Mouse (Mus musculus): ENCODE results near the gene Fam102a. TPM values are rescaled to one million over a fixed set of nuclear protein-coding genes. Genes with fewer than 3 reads are reported as not detected.

The Fam102a gene
- polyA plus RNA-seq, 1 experiment from 2014 or later: 9.0 TPM

DNA sequence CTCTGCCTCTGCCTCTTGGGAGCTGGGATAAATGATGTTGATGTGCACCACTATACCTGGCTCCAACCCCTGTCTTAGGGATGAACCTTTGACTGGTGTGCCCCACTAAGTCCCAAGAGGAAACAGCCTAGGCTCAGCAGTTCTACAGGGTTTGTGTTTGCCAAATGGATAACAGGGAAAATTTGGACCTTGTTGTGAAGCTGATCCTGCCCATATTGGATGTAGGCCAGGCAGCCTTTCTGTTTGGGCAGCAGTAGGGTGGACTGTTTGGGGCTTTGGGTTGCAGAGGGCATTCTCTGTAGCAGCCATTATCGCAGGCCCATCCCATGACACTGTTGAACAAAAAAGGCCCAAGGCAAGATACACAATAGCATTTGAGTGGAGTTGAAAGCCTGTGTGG is 11.8 kb downstream of the Fam102a start:
- H3K27ac ChIP-seq (ENCODE audit: poor library complexity, severe bottlenecking): no peak overlapping the region
- H3K36me3 ChIP-seq: no peaks in the 10 kb centered on the region
- no peak overlapping the region for H3K4me3 ChIP-seq
- H3K4me2 ChIP-seq: no peak overlapping the region
- H3K9me3 ChIP-seq (replicated peaks): no peaks in the 10 kb centered on the region
- 94% methylated on average over 1 of the region's 1 CpGs for WGBS
- no peak overlapping the region for H3K9ac ChIP-seq
- peaks cover 45% of the 10 kb centered on the region for H3K4me1 ChIP-seq (replicated peaks)
- H3K27me3 ChIP-seq (replicated peaks): no peaks in the 10 kb centered on the region
- ATAC-seq (ENCODE audit: insufficient number of reproducible peaks, low FRiP score): no peak

DNA sequence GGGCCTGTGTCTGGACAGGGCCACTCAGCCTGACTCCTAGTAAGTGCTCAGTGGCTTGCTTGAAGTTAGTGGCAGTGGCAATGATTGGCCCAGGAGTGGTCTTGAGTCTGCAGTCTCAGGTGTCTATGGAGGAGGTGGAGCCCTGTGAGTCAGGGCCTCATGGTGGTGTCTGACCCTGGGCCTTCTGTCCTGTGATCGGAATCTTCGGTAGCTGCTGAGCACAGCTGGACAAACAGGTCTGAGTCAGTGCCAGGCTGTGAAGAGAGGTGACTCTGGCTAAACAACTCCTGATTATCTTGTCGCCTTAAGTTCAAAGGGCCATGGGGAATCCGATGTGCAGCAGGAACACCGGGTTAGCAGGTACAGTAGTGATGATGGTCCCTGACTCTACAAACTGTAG is 12.2 kb downstream of the Fam102a start:
- Histone ChIP-seq H3K4me1 (replicated peaks) (peaks cover 42% of the 10 kb centered on the region), H3K4me2 (no peak overlapping the region), H3K9me3 (replicated peaks) (no peaks in the 10 kb centered on the region), H3K27me3 (replicated peaks) (no peaks in the 10 kb centered on the region), H3K4me3 (no peak overlapping the region), H3K36me3 (no peaks in the 10 kb centered on the region), H3K9ac (no peak overlapping the region), H3K27ac (ENCODE audit: poor library complexity, severe bottlenecking) (no peak overlapping the region)
- WGBS: 79% methylated on average over 5 of the region's 5 CpGs
- 0 out of 2 replicates have a peak, but pooled peaks have one; percentile 36 for ATAC-seq (ENCODE audit: insufficient number of reproducible peaks, low FRiP score)

- no peak overlapping the region for H3K27ac ChIP-seq (ENCODE audit: poor library complexity, severe bottlenecking)
- ATAC-seq (ENCODE audit: insufficient number of reproducible peaks, low FRiP score): no peak; the same call in 1 of the 2 replicates
- H3K4me2 ChIP-seq: no peak overlapping the region
- no peaks in the 10 kb centered on the region for H3K36me3 ChIP-seq
- 83% methylated on average over 7 of the region's 7 CpGs for WGBS
- no peaks in the 10 kb centered on the region for H3K9me3 ChIP-seq (replicated peaks)
- no peaks in the 10 kb centered on the region for H3K27me3 ChIP-seq (replicated peaks)
- no peak overlapping the region for H3K9ac ChIP-seq
- H3K4me3 ChIP-seq: no peak overlapping the region
- H3K4me1 ChIP-seq (replicated peaks): peaks cover 35% of the 10 kb centered on the region
Observed at GRCm38 (mm10) chr2:32547964-32548739, 13.0 kb downstream of the Fam102a start.

- no peak overlapping the region for H3K4me2 ChIP-seq
- no peak overlapping the region for H3K9ac ChIP-seq
- ATAC-seq (ENCODE audit: insufficient number of reproducible peaks, low FRiP score): no peak
- H3K36me3 ChIP-seq: no peaks in the 10 kb centered on the region
- peaks cover 33% of the 10 kb centered on the region for H3K4me1 ChIP-seq (replicated peaks)
- no peak overlapping the region for H3K4me3 ChIP-seq
- no peak overlapping the region for H3K27ac ChIP-seq (ENCODE audit: poor library complexity, severe bottlenecking)
- WGBS: 88% methylated on average over 9 of the region's 9 CpGs
- H3K27me3 ChIP-seq (replicated peaks): no peaks in the 10 kb centered on the region
- no peaks in the 10 kb centered on the region for H3K9me3 ChIP-seq (replicated peaks)
Observed at GRCm38 (mm10) chr2:32549171-32549570, 14.0 kb downstream of the Fam102a start.

GRCm38 (mm10) chr2:32549764-32550163 is 14.6 kb downstream of the Fam102a start:
- Histone ChIP-seq H3K9ac (no peak overlapping the region), H3K4me2 (no peak overlapping the region), H3K4me1 (replicated peaks) (peaks cover 36% of the 10 kb centered on the region), H3K27ac (ENCODE audit: poor library complexity, severe bottlenecking) (no peak overlapping the region), H3K4me3 (no peak overlapping the region), H3K27me3 (replicated peaks) (no peaks in the 10 kb centered on the region), H3K36me3 (no peaks in the 10 kb centered on the region), H3K9me3 (replicated peaks) (no peaks in the 10 kb centered on the region)
- WGBS: 55% methylated on average over 6 of the region's 6 CpGs
- ATAC-seq (ENCODE audit: insufficient number of reproducible peaks, low FRiP score): no peak

DNA sequence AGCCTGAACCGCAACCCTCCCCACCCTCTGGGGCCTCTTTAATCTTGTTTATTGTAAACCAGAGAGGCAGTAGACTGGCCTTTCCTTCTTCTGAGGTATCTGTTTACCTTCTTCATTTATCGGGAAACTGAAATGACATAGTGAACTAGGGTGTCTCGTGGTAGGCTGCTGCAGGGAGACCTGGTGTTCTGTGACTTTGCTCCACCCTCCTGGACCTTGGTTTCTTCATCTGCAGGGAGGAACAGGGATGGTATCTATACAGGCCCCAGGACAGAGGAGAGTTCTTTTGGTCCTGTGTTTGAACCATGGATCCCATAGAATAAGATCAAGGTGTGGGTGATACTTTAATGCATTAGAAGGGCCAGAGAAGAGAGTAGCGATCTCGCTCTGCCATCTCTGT is 16.1 kb downstream of the Fam102a start:
- Histone ChIP-seq H3K9me3 (replicated peaks) (no peaks in the 10 kb centered on the region), H3K4me1 (replicated peaks) (peaks cover 48% of the 10 kb centered on the region), H3K36me3 (no peaks in the 10 kb centered on the region), H3K27ac (ENCODE audit: poor library complexity, severe bottlenecking) (no peak overlapping the region), H3K9ac (no peak overlapping the region), H3K4me3 (no peak overlapping the region), H3K27me3 (replicated peaks) (no peaks in the 10 kb centered on the region), H3K4me2 (no peak overlapping the region)
- no peak for ATAC-seq (ENCODE audit: insufficient number of reproducible peaks, low FRiP score)
- 81% methylated on average over 5 of the region's 5 CpGs for WGBS

DNA sequence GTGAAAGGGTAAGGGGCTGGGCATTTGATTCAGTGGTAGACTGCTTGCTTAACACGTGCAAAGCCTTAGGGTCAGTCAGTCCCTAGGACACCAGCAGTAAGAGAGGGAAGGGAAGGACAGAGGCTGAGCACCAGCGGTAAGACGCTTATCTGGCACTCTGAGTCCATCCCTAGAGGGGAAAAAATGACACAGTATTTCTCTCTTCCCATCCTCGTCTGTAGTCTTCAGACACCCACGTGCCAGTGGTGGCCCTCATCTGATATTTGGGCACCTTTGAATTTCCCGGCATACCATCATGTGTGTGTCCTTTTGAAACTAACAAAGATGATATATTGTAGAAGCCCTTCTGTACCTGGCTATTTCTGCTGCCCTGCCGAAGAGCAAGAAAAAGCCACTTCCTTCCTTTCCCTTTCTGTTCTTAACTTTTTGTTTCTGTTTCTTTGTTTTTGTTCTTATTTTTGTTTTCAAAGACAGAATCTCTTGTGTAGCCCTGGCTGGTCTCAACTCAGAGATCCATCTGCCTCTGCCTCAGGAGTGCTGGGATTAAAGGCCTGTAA is 18.5 kb downstream of the Fam102a start:
- H3K36me3 ChIP-seq: no peaks in the 10 kb centered on the region
- H3K4me2 ChIP-seq: no peak overlapping the region
- H3K9me3 ChIP-seq (replicated peaks): no peaks in the 10 kb centered on the region
- peaks cover 40% of the 10 kb centered on the region for H3K4me1 ChIP-seq (replicated peaks)
- ATAC-seq (ENCODE audit: insufficient number of reproducible peaks, low FRiP score): no peak
- 53% methylated on average over 7 of the region's 7 CpGs for WGBS
- H3K27me3 ChIP-seq (replicated peaks): no peaks in the 10 kb centered on the region
- H3K4me3 ChIP-seq: no peak overlapping the region
- no peak overlapping the region for H3K27ac ChIP-seq (ENCODE audit: poor library complexity, severe bottlenecking)
- H3K9ac ChIP-seq: no peak overlapping the region

GRCm38 (mm10) chr2:32555484-32555883 is 20.4 kb downstream of the Fam102a start:
- peaks cover 7% of the 10 kb centered on the region; the same call in 1 of the 2 replicates for H3K36me3 ChIP-seq
- H3K27me3 ChIP-seq (replicated peaks): no peaks in the 10 kb centered on the region
- peak overlapping the region; percentile 43 for H3K9ac ChIP-seq
- H3K9me3 ChIP-seq (replicated peaks): no peaks in the 10 kb centered on the region
- WGBS: 31% methylated on average over 4 of the region's 4 CpGs
- no peak for ATAC-seq (ENCODE audit: insufficient number of reproducible peaks, low FRiP score)
- H3K4me3 ChIP-seq: no peak overlapping the region
- 0 out of 2 replicates have a peak overlapping the region, but pooled peaks have one; percentile 10 for H3K27ac ChIP-seq (ENCODE audit: poor library complexity, severe bottlenecking)
- H3K4me2 ChIP-seq: no peak overlapping the region
- H3K4me1 ChIP-seq (replicated peaks): peaks cover 31% of the 10 kb centered on the region

DNA sequence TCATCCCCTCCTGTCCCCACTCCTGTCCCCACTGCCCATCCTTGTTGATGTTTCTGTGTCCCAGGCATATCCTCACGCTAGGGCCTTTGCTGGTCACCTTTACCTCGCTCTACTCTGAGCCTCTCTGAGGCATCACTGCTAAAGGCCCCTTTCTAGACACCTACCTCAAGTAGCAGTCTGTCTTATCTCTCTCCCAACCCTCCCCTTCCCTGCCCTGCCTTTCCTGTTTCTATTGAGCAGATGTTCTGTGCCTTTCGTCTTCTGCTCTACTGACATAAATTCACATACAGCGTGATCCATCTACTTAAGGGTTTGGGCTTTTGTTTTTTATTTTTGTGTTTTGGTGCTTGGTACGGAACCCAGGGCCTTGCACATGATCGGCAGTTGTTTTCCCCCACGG is 20.9 kb downstream of the Fam102a start:
- 60% methylated on average over 7 of the region's 7 CpGs for WGBS
- H3K4me3 ChIP-seq: no peak overlapping the region
- H3K27me3 ChIP-seq (replicated peaks): no peaks in the 10 kb centered on the region
- H3K36me3 ChIP-seq: peaks cover 7% of the 10 kb centered on the region; the same call in 1 of the 2 replicates
- no peaks in the 10 kb centered on the region for H3K9me3 ChIP-seq (replicated peaks)
- H3K9ac ChIP-seq: no peak overlapping the region; the same call in 1 of the 2 replicates
- ATAC-seq (ENCODE audit: insufficient number of reproducible peaks, low FRiP score): no peak
- H3K4me2 ChIP-seq: no peak overlapping the region
- peaks cover 26% of the 10 kb centered on the region for H3K4me1 ChIP-seq (replicated peaks)
- no peak overlapping the region for H3K27ac ChIP-seq (ENCODE audit: poor library complexity, severe bottlenecking)

DNA sequence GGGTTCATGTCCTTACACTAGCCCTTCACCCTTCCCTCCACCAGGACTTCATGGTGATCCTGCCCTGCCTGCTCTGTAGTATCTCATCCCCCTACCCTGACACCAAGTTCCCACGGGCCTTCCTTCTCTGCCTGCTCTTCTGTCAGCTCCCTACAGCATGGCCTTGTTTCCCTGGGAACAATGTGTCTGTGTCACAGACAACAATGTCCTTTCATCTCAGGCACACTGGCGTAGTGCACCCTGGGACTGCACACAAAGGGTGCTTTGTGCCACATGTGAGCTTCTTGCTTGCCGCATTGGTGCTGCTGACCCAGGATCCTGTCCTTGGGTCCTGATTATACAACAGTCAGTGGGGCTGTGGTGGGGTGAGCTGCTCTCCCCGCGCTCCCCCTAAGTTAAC is 24.4 kb downstream of the Fam102a start:
- Histone ChIP-seq H3K4me1 (replicated peaks) (peaks cover 18% of the 10 kb centered on the region), H3K27ac (ENCODE audit: poor library complexity, severe bottlenecking) (no peak overlapping the region), H3K27me3 (replicated peaks) (no peaks in the 10 kb centered on the region), H3K9ac (no peak overlapping the region), H3K9me3 (replicated peaks) (no peaks in the 10 kb centered on the region), H3K4me2 (no peak overlapping the region), H3K4me3 (no peak overlapping the region), H3K36me3 (peaks cover 32% of the 10 kb centered on the region)
- ATAC-seq (ENCODE audit: insufficient number of reproducible peaks, low FRiP score): no peak
- WGBS: 58% methylated on average over 5 of the region's 5 CpGs

DNA sequence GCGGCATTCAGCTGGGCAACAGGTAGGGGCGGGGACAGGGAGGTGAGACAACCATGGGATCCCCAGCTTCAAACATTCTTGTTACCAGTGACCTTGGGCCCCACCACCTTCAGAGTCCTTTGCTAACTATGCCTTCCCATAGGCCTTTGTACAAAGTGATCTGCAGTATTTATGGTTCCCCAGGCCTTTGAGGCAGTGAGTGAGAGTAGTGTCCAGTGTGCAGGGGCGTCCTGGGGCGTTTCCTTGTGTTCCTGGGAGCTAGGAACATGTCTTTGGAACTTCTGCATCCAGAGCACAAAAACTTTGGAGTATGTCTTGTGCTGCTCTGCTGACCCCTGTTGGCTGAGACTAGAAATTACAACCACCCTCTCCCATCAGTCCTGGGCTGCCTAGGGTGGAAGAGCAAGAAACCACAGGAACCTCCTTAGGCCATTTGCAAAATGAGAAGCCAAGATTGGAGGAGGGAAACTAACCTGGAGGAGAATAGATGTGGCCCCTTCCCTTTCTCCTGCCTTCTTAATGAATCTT is 31.5 kb downstream of the Fam102a start:
- Histone ChIP-seq H3K27me3 (replicated peaks) (no peaks in the 10 kb centered on the region), H3K4me2 (no peak overlapping the region), H3K4me3 (no peak overlapping the region), H3K36me3 (peaks cover 58% of the 10 kb centered on the region), H3K4me1 (replicated peaks) (peaks cover 6% of the 10 kb centered on the region), H3K27ac (ENCODE audit: poor library complexity, severe bottlenecking) (no peak overlapping the region), H3K9ac (no peak overlapping the region), H3K9me3 (replicated peaks) (no peaks in the 10 kb centered on the region)
- 39% methylated on average over 4 of the region's 4 CpGs for WGBS
- ATAC-seq (ENCODE audit: insufficient number of reproducible peaks, low FRiP score): no peak
